Mouse (Mus musculus) neutrophil, adult 5-6 weeks (primary cell): ENCODE results near the gene Asf1b. TPM values are rescaled to one million over a fixed set of nuclear protein-coding genes. Genes with fewer than 3 reads are reported as not detected.

Experiments used
- ATAC-seq: fragments of 151-379, 151-347 bp; 2 replicates; pipeline ENCODE4 v1.8.0; 2017; ENCODE audit warnings: mild to moderate bottlenecking, moderate TSS enrichment; ENCODE audit not compliant: insufficient number of reproducible peaks, poor library complexity, low FRiP score, severe bottlenecking; ENCODE audit errors: extremely low read depth
- total RNA-seq: library from RNA; stranded (forward); fragments of 200-1000 nt; gene quantifications from 2 replicates; pipeline ENCODE4 v1.2.3, GENCODE M21; 2017

Gene Asf1b
- total RNA-seq, 1 experiment from 2014 or later = 0.70 TPM

- no peak for ATAC-seq
These were observed 9.8 kb upstream of the Asf1b start for GRCm38 (mm10) chr8:83945540-83945939.

- no peak for ATAC-seq
These were observed 580 bp upstream of the Asf1b start for GRCm38 (mm10) chr8:83954749-83955105.

DNA sequence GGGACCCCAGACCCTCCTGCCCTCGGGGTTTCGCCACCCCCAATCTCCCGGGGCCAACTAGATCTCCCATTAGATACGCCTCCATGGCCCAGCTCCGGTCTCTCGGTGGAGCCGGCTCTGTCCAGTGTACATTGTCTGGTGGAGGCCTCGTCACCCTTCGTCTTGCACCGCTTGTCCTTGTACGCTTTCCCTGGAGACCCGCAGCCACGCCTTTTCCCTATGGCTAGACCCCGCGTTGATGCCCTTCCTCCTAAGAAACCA, 581 bp downstream of the Asf1b start:
- ATAC-seq = no peak

GRCm38 (mm10) chr8:83956789-83957188, 1.5 kb downstream of the Asf1b start:
- ATAC-seq = no peak

GRCm38 (mm10) chr8:83964015-83964765, 8.9 kb downstream of the Asf1b start:
- ATAC-seq = no peak

DNA sequence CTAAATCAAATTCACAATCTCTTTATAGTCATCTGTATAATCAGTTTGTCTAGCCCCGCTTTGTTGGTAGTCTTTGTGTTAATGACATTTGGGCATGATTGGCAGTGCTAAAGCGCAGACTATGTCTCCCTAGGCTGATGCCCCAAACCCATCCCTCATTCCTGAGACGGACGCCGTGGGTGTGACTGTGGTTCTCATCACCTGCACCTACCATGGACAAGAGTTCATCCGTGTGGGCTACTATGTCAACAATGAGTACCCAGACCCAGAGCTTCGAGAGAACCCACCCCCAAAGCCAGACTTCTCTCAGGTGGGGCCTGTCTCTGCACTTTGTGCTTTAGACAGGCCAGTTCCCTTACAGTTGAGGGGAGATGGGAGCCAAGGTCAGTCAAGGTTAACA, 12.4 kb downstream of the Asf1b start:
- no peak for ATAC-seq

- ATAC-seq = no peak
These were observed 15.8 kb downstream of the Asf1b start for GRCm38 (mm10) chr8:83971121-83971520.

DNA sequence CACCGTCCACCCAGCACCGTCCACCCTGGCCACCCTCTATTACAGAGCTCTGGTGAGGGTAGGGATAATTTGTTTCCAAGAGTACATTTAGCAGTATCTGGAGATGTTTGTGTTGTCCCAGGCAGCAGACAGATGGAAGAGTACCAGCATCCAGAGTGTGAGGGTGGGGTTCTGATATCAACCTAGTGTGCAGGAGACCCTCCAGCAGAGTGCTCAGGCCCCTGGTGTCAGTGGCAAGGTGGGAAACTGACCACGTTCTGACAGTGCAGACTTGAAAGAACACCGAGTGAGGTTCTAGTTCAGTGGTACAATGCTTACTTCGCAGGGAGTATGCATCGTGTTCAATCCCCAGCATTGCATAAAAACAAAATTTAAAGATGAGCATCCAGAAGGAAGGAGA, 16.4 kb downstream of the Asf1b start:
- ATAC-seq = no peak

DNA sequence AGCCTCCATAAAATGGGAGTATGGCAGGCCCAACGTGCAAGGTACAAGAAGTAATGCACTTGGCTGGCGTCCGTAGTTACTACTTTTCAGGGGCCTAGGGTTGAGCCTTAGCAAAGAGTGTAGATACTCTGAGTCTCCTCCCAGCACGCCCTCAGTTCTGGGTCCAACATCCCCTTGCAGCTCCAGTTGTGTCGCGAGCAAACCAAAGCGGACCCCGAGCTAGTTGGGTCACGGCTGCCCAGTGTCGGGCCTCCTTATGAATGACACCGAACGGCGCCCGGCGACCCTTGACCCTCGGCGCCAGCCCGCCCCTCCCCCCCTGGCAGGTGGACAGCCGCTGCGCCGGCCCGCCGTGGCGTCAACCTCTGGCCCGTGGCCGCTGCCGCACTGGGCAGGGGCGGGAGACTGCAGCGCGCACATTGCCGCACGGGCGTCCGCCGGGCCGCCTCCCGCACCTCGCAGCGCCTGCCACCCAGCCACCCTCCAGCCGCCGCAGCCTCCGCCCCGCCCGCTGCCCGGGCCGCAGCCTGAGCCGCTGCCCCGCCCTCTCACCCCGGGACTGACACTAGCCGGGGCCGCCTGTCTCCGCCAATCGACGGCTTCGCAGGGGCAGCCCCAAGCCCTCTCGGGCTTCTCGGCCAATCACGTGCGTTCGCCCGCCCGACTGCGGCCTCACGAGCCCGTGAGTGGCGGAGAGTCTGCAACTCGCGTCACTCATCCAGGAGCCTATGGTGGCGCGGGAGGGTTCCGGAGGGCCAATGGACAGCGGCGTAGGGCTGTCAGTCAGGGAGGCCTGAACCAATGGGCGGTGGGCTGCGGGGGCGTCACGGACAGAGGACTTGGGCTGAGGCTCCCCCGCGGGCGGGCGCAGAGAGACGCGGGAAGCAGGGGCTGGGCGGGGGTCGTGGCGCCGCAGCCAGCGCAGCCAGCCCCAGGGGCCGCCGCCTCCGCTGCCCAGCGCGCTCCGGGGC, 17.1 kb downstream of the Asf1b start, which contains the start of gene Prkaca:
Gene Prkaca, plus strand, starts transcription at position 844 of the 971 bp plus-strand sequence.
- peak; percentile 96 for ATAC-seq

- no peak for ATAC-seq
These were observed 18.1 kb downstream of the Asf1b start for GRCm38 (mm10) chr8:83973161-83974031.

DNA sequence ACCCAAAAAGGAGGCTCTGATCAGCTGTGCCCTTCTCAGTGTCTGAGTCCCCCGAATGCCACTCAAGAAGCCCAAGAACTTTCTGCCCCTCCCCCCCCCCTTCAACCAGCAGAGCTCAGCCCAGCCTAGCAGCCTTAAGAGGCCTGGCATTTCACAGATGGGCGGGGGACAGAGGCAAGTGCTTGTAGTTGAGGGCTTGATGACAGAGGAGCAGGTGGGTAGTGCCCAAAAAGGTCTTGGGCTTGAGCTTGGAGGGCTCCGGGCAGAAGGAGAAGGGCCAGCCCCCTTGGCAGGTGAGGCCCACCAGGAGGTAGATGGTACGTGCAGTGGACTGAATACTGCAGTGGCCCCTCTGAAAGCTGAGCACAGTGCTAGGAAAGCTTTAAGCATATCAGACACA, 19.2 kb downstream of the Asf1b start:
- no peak for ATAC-seq

DNA sequence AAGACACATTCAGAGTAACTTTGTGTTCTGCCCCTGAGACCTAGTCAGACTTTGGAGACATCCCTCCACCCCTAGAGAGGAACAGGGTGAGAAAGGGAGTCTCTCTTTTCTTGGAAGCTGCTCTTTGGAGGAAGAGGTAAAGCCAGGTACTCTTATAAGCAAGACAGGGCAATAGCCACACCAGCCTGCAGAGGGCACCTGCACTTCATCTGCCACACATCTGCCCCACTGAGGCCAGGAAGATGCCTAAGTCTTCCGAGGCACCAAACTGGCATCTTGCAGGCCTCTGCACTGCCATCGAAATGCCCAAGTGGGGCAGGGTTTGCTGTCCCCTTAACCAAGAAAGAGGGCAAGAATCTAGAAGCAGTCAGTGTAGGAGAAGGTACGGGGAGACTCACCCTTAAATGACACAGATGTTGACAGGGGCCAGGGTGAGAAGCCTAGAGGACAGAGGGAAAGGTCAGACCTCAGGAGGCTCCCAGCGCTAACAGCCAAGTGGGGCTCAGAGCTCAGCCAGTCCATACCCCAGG, 20.9 kb downstream of the Asf1b start:
- ATAC-seq = no peak

GRCm38 (mm10) chr8:83976779-83977350, 21.6 kb downstream of the Asf1b start:
- ATAC-seq = no peak

DNA sequence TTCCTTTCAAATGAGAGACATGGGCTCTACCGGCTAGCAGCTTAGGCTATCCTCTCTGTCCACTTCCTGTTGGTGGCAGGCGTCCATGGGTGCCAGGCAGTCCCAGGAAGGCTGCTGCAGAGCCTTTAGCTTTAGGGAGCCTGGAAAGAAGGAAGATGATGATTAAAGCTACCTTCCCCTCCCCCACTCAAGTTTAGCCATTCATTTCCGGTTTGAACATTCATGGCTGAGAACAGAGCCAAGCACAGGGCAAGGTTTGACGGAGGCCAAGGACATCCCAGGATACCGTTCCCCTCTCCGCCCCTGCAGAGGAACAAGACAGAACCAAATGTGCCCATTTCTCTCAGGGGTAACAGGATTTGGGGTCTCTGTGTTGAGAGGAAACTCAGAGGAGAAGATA, 22.3 kb downstream of the Asf1b start:
- no peak for ATAC-seq

DNA sequence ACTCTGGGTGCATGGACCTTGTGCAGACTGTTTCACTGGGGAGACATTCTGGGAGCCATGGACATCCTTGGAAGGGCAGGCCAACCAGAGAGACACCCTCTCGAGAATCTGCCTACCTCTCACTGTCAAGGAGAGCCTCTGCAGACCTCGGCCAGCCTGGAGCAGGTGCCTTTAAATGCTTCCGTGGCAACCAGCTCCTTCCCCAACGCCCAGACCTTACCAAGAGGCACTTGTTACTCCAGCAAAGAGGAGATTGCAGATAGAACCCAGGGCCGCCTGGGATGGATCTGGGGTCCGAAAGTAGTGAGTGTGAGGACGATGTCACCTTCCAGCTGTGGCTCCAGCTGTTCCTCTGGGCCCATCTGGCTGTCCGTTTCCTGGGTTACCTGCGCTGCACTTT, 22.9 kb downstream of the Asf1b start:
- ATAC-seq = no peak

DNA sequence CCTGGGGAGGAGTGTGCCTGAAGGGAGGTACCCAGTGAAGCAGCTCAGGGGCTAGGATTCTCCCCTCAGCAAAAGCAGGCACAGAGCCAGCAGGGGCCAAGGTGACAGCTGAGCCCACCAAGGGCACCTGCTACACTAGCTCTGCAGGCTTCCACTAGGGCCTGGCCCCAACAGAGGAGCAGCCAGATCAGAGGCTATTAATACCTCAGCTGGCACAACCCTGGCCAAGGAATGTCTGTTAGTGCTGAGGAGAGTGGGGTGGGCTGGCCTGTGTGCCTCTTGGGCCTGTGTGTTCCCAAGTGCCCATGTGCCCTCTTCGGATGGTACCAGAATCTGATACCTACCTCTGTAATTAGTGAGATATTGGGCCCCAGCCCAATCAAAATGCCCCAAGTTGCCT, 24.9 kb downstream of the Asf1b start:
- no peak for ATAC-seq

- ATAC-seq = no peak
These were observed 25.5 kb downstream of the Asf1b start for GRCm38 (mm10) chr8:83980845-83981244.

DNA sequence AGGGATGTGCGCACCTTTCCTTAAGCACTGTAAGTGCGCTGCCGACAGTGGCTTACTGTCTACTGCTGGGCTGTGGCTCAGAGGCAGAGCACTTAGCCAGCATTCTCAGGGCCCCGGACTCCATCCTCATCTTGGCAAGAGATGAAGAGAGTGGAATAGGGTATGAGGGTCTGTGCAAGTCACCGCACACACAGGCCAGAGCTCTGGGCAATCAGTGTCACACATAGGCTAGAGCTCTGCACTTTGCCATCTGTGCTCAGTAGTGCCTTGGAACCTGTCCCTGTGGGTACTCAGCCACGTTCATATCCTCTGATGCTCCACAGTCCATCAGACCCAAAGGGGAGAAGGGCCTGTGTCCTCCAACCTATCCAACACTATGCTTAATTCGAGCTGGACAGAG, 26.2 kb downstream of the Asf1b start:
- ATAC-seq = no peak

DNA sequence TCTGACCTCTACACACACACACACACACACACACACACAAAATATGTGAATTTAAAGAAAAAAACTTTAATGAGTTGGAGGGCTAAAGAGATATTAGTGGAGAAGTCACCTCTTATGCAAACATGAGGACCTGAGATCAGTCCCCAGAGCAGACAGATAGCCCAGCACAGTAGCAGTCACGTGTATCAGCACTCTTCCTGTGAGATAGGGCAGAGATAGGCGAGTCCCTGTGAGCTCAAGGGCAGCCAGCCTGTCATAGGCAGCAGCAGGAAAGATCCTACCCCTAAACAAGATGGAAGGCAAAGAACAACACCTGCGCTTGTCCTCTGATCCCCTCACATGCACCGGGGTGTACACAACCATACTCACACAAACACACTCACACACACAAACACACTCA, 27.1 kb downstream of the Asf1b start:
- no peak for ATAC-seq
